Mouse (Mus musculus): ENCODE measurements around the gene Prrt1.

DNA sequence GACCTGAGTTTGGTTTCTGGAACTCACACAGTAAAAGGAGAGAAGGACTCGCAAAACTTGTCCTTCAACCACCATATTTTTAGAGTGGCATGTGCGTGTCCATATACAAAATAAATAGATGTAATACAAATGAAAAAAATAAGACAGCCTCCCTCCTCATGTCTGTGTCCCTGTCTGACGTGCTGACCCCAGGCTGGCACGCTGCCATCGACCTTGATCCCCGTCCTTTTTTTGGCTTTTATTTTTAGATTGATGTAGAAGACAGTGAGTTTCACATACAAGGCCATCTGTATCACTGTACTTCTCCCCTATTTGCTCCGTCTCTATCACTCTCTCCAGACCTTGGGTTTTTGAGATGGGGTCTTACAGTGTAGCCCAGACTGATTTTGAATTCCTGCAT lies 35.1 kb downstream of the Prrt1 start:
- TF ChIP-seq CTCF (IDR thresholded peaks at IDR 0.05; ENCODE audit: low read depth) = no peak
- TF ChIP-seq EP300 (IDR thresholded peaks at IDR 0.05; ENCODE audit: low read depth) = no peak
